Mouse (Mus musculus): Measurements from ENCODE around the gene Ing5. TPM values are rescaled to one million over a fixed set of nuclear protein-coding genes. Genes with fewer than 3 reads are reported as not detected.

The Ing5 gene
- polyA plus RNA-seq, 1 experiment, result 1.3 TPM

- TF ChIP-seq GATA1 (IDR thresholded peaks at IDR 0.05; ENCODE audit: low read length), result peak; percentile 35
These were observed 994 bp upstream of the Ing5 start for GRCm38 (mm10) chr1:93802771-93803170.

DNA sequence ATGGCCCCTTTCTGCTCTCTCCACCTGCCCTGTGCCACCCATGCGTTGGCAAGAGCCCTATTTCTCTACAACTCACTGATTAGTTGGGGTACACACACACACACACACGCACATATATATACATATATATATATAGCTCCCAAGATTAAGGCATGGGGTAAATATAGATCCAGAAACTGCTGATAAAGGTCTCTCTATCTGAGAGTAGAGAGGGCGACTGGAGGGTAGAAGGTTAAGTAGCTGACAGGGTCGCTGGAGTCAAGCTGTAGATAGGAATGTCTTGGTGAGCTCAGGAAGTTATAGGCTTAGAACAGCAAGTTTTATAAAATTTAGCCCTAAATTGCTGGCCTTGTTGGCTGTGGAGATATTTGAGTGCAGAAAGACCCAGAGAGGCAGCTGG lies 1.1 kb downstream of the Ing5 start:
- no peak for TF ChIP-seq GATA1 (IDR thresholded peaks at IDR 0.05; ENCODE audit: low read length)

GRCm38 (mm10) chr1:93805221-93805951 lies 1.6 kb downstream of the Ing5 start:
- no peak for TF ChIP-seq GATA1 (IDR thresholded peaks at IDR 0.05; ENCODE audit: low read length)

- TF ChIP-seq GATA1 (IDR thresholded peaks at IDR 0.05; ENCODE audit: low read length), result no peak
These were observed 5.1 kb downstream of the Ing5 start for GRCm38 (mm10) chr1:93808871-93809270.

DNA sequence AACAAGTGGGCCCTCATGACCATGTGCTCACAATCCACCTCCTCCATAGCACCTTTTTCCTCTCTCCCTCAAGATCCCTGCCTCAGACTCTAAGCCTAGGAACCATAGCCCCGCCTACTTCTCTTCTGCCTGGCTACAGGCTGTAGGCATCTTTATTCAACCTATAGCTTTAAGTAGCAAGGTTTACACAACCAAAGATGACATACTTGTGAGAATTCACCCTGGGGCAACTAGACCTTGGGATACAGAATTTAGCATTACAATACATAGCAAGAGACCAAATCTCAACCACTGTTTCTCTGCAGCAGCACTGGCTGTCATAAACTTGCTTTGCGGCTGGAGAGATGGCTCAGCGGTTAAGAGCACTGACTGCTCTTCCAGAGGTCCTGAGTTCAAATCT lies 6.2 kb downstream of the Ing5 start:
- TF ChIP-seq GATA1 (IDR thresholded peaks at IDR 0.05; ENCODE audit: low read length), result no peak

GRCm38 (mm10) chr1:93811495-93812039 lies 7.8 kb downstream of the Ing5 start:
- TF ChIP-seq GATA1 (IDR thresholded peaks at IDR 0.05; ENCODE audit: low read length), result no peak

DNA sequence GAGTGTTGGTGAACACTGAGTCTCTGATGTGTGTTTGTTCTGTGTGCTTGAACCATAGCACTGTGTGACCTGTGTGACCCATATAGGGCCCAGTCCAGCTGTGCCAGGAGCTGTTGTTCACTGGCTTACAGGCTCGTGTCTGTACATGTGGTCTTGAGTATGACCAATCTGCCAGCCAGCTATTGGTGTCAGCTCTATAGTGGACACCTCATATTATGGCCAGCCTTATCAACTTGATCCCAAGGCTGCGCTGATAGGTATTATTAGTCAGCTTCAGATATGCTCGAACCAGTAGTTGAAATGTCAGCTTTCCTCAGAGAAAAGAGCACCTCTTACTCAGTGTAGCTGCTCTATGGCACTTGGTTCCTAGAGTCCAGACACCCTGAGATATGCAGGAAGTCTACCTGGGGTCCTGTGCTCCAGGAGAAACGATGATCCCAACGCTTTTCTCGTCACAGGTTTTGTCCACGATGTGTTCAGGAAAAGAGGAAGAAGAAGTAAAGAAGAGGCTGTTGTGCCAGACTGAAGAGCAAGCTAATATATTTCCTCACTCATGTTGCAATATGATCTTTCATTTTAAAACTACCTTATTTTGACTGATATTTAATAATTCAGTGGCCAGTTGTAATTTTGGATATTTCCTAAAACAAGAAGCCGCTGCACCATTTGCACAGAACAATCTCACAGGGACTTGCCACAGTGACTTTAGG lies 14.2 kb downstream of the Ing5 start:
- TF ChIP-seq GATA1 (IDR thresholded peaks at IDR 0.05; ENCODE audit: low read length), result no peak

GRCm38 (mm10) chr1:93818722-93819121 lies 15.0 kb downstream of the Ing5 start:
- no peak for TF ChIP-seq GATA1 (IDR thresholded peaks at IDR 0.05; ENCODE audit: low read length)

DNA sequence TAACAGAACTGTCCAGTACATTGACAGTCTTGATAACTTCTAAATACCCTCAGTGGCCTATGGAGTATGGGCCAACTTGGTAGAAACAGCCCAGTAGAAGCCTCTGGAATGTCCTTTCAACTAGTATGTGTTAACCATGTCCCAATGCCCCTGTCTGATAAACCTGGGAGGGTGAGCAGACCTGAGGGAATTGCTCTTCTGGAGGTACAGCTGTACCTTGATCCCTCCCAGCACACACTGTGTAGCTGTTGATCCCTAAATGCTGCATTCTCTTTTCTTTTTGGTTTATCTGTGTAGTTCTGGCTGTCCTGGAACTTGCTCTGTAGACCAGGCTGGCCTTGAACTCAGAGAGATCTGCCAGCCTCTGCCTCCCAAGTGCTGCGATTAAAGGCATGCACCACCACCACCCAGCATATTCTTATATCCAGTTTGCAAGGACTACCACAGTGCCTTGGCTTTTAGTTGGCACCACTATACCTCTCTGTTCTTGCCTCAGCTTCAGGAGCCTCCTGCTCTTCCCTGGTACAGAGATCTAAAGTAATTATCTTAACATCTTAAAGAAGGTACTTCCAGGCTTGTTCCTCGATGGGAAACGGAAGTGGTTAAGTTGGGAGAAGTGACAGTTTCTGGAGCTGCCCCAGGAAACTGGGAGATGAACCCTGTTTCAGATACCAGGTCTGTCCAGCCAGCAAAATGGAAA lies 20.2 kb downstream of the Ing5 start:
- TF ChIP-seq GATA1 (IDR thresholded peaks at IDR 0.05; ENCODE audit: low read length), result no peak

GRCm38 (mm10) chr1:93824609-93825008 lies 20.8 kb downstream of the Ing5 start, which contains the start of gene D2hgdh:
Gene D2hgdh (plus strand): TSS chr1:93824909.
- TF ChIP-seq GATA1 (IDR thresholded peaks at IDR 0.05; ENCODE audit: low read length), result no peak

- TF ChIP-seq GATA1 (IDR thresholded peaks at IDR 0.05; ENCODE audit: low read length), result no peak
These were observed 21.4 kb downstream of the Ing5 start for GRCm38 (mm10) chr1:93825105-93825674.

DNA sequence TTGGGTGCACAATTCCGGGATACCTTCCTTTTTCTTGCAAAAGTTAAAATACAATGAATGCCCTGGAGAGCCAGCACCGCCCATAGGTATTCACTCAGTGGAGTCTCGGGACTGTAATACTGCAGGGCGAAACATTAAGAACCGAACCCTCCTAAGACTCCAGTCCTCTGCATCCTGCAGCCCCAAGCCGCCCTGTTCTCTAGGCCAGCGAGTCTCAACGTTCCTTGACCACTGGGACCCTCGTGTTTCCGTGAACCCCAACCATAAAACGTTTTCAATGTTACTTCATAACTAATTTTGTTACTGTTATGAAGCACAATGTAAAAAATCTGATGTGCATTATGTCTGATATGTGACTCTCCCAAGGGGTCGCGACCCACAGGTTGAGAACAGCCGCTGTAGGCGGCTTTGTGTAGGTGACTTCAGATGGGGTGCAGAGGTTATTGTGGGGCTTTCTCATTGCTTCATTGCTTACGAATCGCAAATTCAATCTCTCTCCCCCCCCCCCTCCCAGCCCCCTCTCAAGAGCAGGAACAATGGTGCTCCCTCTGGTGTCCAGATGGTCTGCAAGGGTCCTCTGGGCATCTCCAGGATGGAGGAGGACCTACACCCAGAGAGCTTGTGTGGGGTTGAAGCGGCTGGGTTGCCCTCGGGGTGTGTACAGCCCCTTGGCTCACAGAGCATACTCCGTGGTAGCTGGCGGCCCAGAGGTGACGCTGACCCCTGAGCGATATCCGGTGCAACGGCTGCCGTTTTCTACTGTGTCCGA lies 22.2 kb downstream of the Ing5 start:
- TF ChIP-seq GATA1 (IDR thresholded peaks at IDR 0.05; ENCODE audit: low read length), result no peak

GRCm38 (mm10) chr1:93826540-93826835 lies 22.7 kb downstream of the Ing5 start:
- TF ChIP-seq GATA1 (IDR thresholded peaks at IDR 0.05; ENCODE audit: low read length), result no peak

DNA sequence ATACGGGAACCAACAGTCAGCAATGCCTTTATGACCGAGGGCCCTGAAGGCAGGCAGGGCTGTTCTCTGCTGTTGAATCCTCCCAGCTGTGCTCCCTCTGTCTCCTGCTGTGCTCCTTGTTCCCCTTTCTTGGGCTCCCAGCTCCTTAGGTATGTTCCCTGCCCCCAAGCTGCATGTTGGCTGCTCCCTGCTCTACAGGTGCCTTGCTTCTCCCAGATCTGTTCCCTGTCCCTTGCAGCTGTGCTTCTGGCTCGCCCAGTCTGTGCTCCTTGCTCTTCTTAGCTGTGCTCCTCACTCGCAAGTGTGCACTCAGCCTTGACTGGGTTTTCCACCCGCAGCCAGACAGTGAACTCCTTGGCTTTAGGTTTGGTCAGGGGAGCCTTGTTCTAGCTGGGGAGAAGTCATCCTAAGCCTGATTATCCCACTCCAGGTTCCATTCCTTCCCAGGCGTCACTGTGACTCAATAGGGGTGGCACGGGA lies 30.9 kb downstream of the Ing5 start:
- TF ChIP-seq GATA1 (IDR thresholded peaks at IDR 0.05; ENCODE audit: low read length), result no peak

- TF ChIP-seq GATA1 (IDR thresholded peaks at IDR 0.05; ENCODE audit: low read length), result no peak
These were observed 31.4 kb downstream of the Ing5 start for GRCm38 (mm10) chr1:93835211-93835610.

Measured in G1E-ER4 (cell line).